Mouse (Mus musculus): ENCODE data around the gene Scn8a.

The Scn8a gene

DNA sequence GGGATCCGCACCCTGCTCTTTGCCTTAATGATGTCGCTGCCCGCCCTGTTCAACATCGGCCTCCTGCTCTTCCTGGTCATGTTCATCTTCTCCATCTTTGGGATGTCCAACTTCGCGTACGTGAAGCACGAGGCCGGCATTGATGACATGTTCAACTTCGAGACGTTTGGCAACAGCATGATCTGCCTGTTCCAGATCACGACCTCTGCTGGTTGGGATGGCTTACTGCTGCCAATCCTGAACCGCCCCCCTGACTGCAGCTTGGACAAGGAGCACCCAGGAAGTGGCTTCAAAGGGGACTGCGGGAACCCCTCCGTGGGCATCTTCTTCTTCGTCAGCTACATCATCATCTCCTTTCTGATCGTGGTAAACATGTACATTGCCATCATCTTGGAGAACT, 170.0 kb downstream of the Scn8a start:
- peak; percentile 41 for DNase-seq (ENCODE audit: low read depth, low spot score)

DNA sequence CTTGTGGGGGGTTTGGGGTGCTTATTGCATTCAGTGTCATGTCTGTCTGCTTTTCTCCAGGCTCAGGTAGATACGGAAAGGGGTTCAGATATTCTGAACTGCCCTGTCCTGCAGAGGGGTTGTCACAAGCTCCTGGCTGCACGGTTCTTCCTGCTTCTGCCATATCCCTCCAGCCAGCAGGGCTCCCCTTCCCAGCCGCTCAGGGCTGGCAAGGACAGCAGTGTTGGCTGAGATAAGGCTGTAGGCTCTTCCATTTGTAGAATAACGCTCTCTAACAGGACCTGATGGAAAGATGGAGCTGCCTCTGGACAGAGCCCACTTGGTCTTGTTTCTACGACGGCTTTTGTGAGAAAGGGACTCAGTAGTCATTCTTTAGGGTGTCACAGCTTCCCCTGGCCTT, 172.3 kb downstream of the Scn8a start:
- no peak for DNase-seq (ENCODE audit: low read depth, low spot score)

DNA sequence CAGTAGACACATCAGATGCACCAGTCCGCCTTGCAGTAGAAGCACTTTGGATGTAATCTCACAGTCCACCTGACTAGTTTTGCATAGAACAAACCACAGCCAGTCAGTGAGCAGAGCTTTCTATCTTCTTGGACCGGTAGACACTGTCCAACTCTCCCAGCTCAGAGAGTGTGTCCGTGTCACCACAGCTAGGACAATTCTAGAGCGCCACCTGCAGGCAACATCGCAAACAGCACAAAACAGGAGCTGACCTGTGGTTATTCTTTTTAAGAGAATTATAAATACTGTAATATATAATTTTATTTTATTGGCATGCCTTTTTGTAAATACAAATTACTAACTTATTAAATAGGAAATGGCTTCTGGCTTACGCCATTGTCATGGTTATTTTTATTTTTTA, 173.0 kb downstream of the Scn8a start:
- peak; percentile 81 for DNase-seq (ENCODE audit: low read depth, low spot score)

DNA sequence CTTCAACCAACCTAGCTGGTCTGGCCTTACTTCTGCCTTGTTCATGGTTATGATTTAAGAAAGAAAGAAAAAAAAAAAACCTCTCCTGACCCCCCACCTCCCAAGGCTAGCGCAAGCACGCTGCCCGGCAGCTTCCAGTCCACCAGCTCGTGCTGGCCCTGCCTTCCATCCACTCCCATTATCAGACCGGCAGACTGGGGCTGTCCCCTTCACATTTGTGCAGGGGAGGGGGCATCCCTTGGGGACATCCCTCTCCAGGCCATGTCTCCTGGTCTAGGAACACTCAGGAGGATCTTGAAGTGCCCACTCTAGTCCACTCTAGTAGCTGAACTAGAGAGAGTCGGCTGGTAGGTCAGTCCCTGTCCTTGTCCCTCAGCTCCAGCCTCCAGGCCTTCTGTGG, 174.9 kb downstream of the Scn8a start:
- no peak for DNase-seq (ENCODE audit: low read depth, low spot score)

DNA sequence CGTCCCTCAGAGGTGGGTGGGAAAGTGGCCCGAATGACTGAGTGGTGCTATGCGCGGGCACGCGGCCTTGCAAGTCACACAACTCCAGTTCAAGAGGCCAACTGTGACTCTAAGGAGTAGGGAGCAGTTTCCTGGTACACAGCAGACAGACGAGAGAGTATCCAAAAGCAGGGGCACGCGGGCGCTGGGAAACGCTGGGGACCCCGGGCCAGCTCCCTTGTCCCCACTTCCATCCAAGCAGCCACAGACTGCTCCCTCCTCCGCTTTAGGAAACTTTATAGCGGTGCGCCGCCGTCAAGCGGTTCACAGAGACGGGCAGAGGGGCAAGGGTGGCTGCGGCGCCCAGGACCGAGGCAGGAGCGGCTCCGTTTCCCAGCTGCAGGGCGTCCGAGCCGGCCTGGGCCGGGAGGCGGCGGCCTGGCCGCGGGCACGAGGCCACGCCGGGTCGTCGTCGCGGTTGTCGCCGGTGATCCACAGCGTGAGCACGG, 176.4 kb downstream of the Scn8a start:
- no peak for DNase-seq (ENCODE audit: low read depth, low spot score)

DNA sequence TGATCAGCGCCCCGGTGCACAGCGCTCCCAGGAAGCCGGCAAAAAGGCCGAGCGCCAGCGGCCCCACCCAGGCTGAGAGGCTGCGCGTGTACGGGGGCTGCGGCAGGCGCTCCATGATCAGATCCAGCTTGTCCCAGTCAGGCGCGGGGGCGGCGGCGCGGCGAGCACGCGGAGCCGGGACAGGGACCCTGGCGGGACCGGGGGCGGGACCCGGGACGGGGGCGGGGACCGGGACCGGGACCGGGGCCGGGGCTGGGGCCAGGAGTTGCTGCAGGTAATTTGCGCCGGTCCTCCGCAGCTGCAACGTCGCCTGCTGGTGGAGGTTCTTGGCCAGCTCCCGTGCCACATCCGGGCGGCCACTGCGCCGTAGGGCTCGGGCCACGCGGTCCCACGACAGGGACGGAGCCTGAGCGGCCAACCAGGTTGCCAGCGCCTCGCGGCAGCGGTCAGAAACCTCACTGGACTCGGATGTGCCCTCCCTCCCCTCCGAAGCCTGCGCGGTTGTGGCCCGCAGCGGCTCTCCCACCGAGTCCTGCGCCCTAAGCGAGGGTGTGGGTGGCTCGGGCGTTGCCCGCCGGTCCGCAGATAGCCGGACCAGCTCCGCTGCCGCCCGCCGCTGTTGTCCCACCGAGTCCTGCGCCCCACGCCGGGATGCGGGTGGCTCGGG, 177.0 kb downstream of the Scn8a start:
- DNase-seq (ENCODE audit: low read depth, low spot score), result peak; percentile 53

DNA sequence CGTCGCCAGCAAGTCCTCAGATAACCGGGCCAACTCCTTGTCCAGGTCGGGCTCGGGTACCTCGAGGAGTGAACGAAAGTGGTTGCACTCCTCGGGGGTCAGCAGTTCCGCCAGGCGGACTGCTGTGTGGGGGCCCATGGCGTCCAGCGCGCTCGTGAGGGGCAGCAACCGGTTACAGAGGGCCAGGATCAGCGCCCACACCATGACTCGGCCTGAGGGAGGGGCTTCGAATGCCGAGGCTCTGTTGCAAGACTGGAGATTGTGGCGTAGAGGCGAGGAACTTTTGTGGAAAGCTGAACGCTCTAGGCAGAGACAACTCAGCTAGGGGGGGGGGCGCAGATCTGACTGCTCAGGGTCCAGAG, 177.5 kb downstream of the Scn8a start, which contains the start of gene Gm47841:
Gm47841 (minus strand) TSS at position 204 of the 362 bp plus-strand sequence.
- DNase-seq (ENCODE audit: low read depth, low spot score), result no peak

DNA sequence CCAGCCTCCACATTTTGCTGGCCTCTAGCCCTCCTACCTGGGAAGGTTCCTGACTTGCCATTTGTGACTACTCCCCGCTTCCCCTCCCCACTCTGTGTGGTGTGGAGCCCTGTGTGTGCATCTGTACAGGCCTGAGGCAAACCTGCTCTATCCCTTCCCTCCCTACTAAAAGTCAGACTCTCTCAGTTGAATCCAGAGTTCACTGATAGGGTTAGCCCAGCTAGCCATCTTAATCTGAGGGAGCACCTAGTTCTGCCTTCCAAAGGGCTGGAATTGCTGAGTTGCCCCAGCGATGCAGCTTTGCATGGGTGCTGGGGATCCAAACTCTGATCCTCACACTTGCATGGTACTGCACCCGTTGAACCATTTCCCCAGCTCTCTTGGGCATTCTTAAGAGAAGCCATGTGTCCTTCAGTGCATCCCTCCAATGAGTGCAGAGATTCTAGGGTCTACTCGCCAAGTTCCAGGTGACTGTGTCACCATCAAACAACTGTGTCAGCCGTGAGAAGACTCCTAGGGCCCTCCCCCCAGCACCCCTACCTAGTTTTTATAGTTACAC, 178.8 kb downstream of the Scn8a start:
- no peak for DNase-seq (ENCODE audit: low read depth, low spot score)

DNA sequence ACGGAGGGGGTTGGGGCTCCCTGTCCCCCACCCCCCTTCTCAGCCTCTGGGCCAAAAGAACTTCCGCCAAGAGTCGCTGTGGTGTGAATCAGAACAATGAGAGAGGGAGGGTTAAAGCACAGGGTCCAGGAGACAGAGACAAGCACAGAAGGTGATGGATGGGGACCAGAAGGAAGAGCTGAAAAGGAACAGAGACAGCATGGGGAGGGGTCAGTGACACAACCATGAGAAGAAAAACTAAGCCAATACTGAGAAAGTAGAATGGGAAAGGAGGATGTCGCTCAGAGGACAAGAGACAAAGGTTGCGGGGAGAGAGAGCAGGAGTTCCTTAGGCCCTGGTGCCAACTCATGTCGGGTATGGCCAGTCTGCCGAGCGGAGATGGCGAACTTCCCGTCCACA, 182.2 kb downstream of the Scn8a start:
- no peak for DNase-seq (ENCODE audit: low read depth, low spot score)

DNA sequence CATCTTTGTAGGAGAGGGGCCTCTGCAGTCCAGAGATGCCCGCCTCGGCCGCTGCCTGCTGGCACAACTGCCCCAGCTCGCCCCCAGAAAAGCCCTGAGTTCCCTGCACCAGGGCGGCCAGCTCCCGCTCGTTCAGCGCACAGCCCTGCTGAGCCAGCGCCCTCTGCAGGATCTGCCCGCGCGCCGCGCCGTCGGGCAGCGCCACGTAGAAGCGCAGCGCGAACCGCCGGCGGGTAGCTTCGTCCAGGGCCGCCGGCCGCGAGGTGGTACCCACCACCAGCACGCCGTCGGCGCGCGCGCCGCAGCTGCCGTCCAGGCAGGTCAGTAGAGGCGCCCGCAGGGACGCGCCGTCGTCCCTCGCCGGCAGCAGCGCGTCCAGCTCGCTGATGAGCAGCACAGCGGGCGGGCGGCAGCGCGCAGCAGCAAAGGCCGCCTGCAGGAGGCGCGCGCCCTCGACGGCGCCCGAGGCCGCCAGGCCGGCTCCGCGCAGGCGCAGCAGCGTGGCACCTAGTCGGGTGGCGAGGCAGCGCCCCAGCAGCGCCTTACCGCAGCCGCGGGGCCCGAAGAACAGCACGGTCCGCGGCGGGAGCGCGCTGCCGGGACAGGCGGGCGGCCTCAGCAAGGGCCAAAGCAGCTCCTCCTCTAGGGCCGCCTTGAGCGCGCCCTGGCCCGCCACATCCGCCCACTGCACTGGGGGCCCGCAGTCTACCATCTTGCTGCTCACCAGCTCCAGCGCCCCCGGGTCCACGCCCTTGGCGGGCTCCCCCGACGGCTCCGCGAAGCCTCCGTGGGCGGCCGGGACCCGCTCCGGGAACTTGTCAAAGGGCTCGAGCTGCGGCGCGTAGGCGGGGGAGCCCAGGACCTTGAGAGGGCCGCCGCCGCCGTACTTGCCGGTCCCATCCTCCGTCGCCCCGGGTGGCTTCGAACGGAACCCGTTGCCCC, 183.2 kb downstream of the Scn8a start:
- DNase-seq (ENCODE audit: low read depth, low spot score), result no peak

DNA sequence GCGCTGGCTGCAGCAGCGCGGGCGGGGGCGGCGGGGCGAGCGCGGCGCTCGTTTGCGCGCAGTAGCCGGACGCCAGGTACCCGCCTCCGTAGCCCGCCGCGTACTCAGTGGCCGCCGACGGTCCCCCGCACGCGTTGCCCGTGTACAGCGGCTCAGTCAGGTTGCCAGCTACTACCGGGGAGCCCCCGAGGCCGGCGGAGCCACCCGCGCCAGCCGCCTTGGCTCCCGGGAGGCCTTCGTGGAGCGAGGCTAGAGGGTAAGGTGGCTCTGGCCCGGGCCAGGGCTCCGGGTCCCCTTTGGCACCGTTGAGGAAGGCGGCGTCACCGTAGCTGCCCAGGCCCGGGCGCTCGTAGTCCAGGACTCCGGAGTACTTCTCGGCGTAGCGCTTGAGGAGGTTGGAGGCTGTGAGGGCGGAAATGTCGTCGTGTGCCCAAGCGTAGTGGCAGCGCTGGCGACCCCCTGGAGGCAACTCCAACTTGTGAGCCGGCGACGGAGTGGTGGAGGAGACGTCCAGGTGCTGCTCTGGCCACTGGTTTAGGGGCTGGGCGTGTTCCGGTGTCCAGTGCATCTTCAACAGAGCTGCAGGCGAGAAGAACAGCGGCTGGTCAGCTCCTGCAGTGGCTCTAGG, 184.3 kb downstream of the Scn8a start:
- DNase-seq (ENCODE audit: low read depth, low spot score), result no peak

DNA sequence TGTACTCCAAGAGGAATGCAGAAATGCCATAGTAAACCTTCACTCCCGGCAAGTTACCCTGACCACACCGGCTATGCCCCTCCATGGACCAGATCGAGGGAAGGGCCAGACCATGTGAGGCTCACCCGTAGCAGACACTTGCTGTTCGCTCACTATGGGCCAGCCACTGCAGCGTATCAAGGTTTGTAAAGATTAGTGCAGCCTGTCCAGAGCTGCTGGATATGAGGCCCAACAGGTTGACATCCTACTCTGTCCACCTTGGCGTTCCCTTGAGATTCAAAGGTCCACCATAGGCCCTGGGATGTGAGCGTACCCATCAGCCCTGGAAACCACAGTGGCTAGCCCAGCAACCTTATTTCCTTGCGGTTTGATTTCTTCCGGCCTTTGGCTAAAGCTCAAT, 184.9 kb downstream of the Scn8a start:
- DNase-seq (ENCODE audit: low read depth, low spot score), result no peak

DNA sequence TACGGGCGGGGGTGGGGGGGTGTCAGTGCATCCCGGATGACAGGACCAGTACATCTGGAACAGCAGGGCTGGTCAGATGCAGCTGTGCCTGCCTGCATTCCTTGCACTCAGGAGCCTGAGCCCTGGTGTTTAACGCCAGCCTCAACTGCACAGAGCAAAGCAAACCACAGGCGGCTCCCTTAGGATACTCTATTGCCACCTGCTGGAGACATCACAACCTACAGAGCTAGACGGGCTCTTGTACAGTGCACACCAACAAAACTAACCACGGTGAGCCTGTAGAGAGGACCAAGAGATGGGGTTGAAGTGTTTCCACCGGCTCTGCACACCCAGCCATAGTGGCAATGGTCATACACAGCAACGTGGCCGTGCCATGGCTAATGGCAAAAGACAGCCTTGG, 186.6 kb downstream of the Scn8a start:
- DNase-seq (ENCODE audit: low read depth, low spot score), result peak; percentile 78

DNA sequence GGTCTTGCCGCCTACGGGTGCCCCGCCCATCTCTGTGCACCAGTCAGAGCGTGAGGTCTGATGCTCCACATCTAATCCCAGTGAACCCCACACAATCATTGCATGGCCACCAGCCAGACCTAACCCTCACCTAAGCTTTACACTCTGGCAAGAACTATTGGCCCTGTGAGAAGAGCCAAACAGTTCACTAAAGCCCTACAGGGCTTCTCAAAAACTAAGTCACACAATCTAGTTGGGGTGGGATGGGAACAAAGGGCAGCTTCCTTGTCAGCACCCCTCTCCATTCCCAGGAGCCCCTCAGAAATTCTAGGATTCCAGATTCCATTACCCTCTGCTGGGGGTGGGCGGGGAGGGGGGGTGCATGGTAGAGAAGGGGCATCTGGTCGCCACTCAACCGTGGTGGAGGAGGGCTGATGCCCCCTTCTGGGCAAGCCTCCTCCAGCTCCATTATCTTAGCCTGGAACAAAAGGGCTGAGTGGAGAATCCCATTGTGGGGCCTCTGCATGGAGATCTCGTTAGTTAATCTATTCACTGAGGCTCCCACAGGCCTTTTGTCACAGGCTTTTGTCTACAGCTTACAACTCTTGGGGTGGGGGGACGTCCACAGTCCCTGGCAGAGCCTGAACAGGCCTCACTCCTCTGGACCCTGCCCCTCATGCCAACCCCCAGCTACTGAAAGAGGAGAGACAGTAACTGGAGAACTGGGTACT, 190.1 kb downstream of the Scn8a start:
- no peak for DNase-seq (ENCODE audit: low read depth, low spot score)

DNA sequence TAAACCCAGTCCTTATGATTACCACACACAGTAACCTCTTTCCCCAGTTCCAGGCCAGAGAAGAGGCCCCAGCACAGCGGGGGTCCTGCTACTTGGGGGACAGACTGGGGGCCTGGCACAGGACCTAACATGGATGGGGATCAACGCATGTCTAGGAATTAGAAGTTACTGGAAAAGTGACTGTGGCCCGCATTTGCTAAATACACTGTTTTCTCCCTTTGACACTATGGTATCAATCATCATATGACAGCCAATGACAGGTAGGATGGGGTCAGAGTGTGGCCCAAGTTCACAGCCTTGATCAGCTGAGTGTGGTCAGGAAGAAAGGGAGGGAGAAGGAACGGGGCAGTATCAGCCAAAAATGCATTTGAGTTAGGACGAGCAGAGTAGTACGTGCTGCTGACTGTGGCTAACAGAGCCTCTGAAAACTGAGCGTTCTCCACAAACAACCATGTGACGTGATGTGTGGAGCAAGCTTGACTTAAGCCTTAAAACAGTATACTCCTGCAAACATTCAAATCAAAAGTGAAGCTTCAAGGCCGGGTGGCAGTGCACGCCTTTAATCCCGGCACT, 190.7 kb downstream of the Scn8a start:
- no peak for DNase-seq (ENCODE audit: low read depth, low spot score)

DNA sequence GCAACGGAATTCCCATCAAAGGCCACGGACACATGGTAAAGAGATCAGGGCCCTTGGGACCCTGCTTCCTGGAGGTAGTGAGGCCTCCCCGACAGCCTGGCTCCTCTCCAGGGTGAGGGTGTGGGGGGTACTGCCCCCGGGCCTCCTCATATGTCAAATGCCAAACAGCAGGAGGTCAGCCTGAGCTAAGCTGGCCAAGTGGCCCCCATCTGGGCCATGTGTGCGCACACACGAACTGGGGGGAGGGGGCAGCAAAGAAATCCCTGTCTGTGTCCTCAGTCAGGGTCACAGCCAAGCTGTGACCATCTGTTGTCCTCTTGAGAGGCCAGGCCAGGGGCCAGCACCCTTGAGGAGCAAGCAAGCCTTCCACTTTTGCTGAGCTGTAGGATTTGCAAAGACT, 195.4 kb downstream of the Scn8a start:
- DNase-seq (ENCODE audit: low read depth, low spot score), result no peak

DNA sequence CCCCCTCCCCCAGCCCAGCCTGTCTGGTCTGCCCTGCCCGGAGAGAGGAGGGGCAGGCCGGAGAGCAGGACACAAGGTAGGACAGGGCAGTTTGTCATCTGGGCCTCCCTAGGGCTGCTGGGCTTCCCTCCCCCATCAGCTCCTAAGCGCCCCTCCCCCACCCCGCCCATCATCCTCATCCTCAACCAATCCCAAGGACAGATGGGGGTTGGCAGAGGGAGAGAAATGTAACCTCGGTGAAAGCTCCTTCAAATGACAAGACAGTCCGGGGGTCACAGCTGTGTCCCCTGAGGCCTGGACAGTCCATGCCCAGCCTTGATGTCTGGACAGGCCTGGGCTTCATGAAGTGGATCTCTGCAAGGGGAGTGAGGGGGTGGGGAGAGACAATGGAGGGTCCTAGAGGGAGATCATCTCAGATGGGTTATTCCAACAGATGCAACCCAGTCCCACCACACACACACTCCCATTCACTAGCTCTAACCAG, 196.7 kb downstream of the Scn8a start:
- no peak for DNase-seq (ENCODE audit: low read depth, low spot score)

DNA sequence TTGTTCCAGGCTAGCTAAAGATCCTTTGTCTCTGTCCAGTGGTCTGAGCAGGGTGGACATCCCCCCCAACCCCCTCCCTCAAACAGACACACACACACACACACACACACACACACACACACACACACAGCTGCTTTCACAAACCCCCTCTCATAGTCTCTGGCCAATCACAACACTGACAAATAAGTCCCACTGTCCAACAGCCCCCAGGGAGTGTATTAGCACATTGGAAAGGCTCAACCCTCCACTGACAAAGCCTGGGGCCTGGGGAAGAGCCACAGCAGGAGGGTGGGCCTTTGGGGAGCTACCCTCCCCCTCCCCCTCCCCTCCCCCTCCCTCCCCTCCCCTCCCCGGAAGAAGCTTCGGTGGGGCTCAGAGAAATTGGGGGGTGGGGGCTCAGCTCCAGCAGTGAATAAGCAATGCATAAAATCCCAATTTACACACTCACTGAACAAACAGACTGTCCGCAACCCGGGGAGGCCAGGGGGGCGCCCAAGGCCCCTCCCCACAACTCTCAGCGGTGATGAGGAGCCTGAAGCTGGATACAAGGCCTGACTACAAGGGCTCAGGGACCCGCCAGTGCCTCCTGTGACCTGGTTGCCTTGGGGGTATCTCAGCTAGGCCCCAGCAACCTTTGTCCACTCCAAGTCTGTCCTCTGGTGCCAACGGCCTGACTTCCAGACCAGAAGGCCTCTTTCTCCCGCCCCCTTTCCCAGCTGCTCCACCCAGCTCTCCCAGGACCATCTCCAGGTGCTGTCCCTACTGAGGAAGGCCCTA, 197.4 kb downstream of the Scn8a start:
- DNase-seq (ENCODE audit: low read depth, low spot score), result no peak

DNA sequence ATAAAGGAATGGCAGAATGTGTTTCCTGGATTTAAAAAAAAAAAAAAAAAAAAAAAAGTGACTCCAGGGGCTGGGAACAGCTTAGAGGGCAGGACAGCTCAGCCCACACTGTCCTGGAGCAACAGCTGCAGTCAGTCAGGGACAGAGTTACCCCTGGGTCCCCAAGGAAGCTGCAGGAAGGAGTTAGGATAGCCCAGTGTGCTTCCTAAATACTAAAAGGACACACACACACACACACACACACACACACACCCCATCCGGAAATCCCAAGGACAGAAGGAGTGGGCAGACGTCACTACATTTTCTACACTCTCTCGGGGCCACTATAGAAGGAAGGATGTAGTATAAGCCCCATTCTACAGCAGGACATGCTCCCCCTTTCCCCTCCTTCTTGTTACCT, 198.4 kb downstream of the Scn8a start:
- no peak for DNase-seq (ENCODE audit: low read depth, low spot score)

DNA sequence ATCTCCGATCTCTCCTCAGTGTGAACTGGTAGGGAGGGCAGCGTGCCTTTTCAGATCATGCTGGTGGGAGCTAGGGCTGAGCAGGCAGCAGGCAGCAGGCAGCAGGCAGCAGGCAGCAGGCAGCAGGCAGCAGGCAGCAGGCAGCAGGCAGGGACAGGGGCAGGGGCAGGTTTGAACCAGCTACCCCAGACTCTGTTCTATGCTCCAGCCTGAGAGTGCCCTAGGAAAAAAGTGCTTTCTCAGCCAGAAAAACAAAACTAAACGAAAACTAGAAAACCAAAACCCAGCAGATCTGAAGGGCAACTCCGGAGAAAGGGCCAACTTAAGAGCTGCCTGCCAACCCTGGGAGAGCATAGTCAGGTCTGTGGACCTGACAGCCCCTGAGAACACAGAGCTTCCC, 199.0 kb downstream of the Scn8a start:
- DNase-seq (ENCODE audit: low read depth, low spot score), result no peak

All from brain, adult 2 months (tissue).